Mouse (Mus musculus) testis, adult 2 months (tissue): ENCODE data around the gene Abhd17a.

Experiments used
- CTCF ChIP-seq: fragments of 200-500 bp; IDR thresholded peaks from 2 replicates; pipeline ENCODE4 v1.5.1; 2012; ENCODE audit warnings: low read depth, mild to moderate bottlenecking, inconsistent platforms, low read length, moderate library complexity; ENCODE audit not compliant: control insufficient read depth, insufficient read depth, insufficient replicate concordance
- POLR2A ChIP-seq: fragments of 200-500 bp; IDR thresholded peaks from 2 replicates; pipeline ENCODE4 v1.6.1; 2012; ENCODE audit warnings: low read depth, mild to moderate bottlenecking, inconsistent platforms, low read length, moderate library complexity; ENCODE audit not compliant: control insufficient read depth

- TF ChIP-seq CTCF (no peak), POLR2A (no peak)
These were observed 36.6 kb downstream of the Abhd17a start for GRCm38 (mm10) chr10:80553575-80553974.
